24 mouse cellular contexts compared by ENCODE assay signal in the genomic region with DNA sequence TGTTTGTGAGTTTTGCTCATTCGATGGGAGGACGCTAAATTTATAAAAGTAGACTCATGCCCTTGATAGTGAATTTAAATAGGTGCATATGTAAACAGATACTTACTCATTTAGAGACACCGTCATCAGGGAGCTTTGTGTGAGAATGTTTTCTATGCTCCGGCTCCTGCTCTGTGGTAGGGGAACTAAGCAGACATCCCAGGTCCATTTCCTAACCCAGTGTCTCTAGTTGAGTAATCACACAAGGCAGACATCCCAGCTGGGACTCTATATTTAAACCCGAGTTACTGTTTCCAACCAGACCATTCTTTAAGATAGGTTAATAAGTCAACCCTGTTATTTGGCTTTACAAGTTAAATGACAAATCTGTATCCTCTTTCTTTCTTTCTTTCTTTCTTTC.
DNase-seq lines count a peak whose midpoint lies in the region; ATAC-seq and TF ChIP-seq lines count a peak whose summit lies in the region.
"Had no signal": no experiment of that assay in that cellular context is flagged by ENCODE, and none has a peak within 500 bp of the region (broad histone marks: within the 10 kb centered on the region; RNA-seq: fewer than 3 reads in every experiment).

No protein-coding gene starts in this region.

- no peak overlapping the region for H3K9ac ChIP-seq in lung, postnatal 0 days (replicated peaks; ENCODE audit: low read depth)
- H3K9ac ChIP-seq: embryonic facial prominence, embryonic 13.5 days; embryonic facial prominence, embryonic 15.5 days; forebrain, embryonic 12.5 days; forebrain, embryonic 15.5 days; forebrain, postnatal 0 days had no signal

- no peak overlapping the region for H3K4me2 ChIP-seq in lung, postnatal 0 days (replicated peaks; ENCODE audit: low read depth, low read length)
- H3K4me2 ChIP-seq: embryonic facial prominence, embryonic 13.5 days; embryonic facial prominence, embryonic 15.5 days; forebrain, embryonic 12.5 days; forebrain, embryonic 15.5 days had no signal

- no peak for ATAC-seq in lung, postnatal 0 days
- ATAC-seq: activated CD4-positive, CD25-positive, alpha-beta regulatory T cell, adult 4 months; CD4-positive, CD25-positive, alpha-beta regulatory T cell, adult 4 months; forebrain, embryonic 15.5 days; forebrain, postnatal 0 days; Patski had no signal

- H3K4me3 ChIP-seq in lung, postnatal 0 days (ENCODE audit: low read depth, low read length) = no peak overlapping the region
- H3K4me3 ChIP-seq: embryonic facial prominence, embryonic 13.5 days; embryonic facial prominence, embryonic 15.5 days; erythroblast, embryonic 14.5 days; forebrain, embryonic 10.5 days; forebrain, embryonic 12.5 days; forebrain, embryonic 15.5 days had no signal

- no peak overlapping the region for H3K27ac ChIP-seq in lung, postnatal 0 days (ENCODE audit: low read length)
- H3K27ac ChIP-seq: embryonic facial prominence, embryonic 13.5 days; embryonic facial prominence, embryonic 15.5 days; forebrain, embryonic 10.5 days; forebrain, embryonic 12.5 days; forebrain, embryonic 15.5 days had no signal

- no peaks in the 10 kb centered on the region for H3K36me3 ChIP-seq in lung, postnatal 0 days (ENCODE audit: insufficient read depth, low read length)
- H3K36me3 ChIP-seq: embryonic facial prominence, embryonic 13.5 days; embryonic facial prominence, embryonic 15.5 days; forebrain, embryonic 10.5 days; forebrain, embryonic 12.5 days; forebrain, embryonic 15.5 days; G1E had no signal

- WGBS in lung, postnatal 0 days = 49% methylated on average over 5 of the region's 5 CpGs

- no peaks in the 10 kb centered on the region for H3K4me1 ChIP-seq in lung, postnatal 0 days (ENCODE audit: insufficient read depth, low read depth, low read length)

- no peak for TF ChIP-seq EP300 in lung, postnatal 0 days (IDR thresholded peaks at IDR 0.05)

- DNase-seq in cerebellum, adult 18-20 months = peak; percentile 37
- no peak for DNase-seq in cerebellum, postnatal 25 days
- DNase-seq in cerebellum, adult 9-10 months = peak; percentile 62
- DNase-seq in cerebellum, postnatal 36 days = no peak
- peak; percentile 61 for DNase-seq in lung, postnatal 0 days (ENCODE audit: low spot score)
- no peak for DNase-seq in lung, postnatal 14 days
- peak; percentile 74 for DNase-seq in brain, adult 2 months (ENCODE audit: low read depth, low spot score)
- DNase-seq in right cerebral cortex, adult 18-20 months = no peak
- DNase-seq: adrenal gland, adult 8-10 months; adrenal gland, postnatal 14 days; adrenal gland, postnatal 36 days; B cell, adult 2 months; forebrain, postnatal 0 days had no signal

- H3K9me3 ChIP-seq in lung, postnatal 0 days (ENCODE audit: low read length) = no peaks in the 10 kb centered on the region
- H3K9me3 ChIP-seq: embryonic facial prominence, embryonic 13.5 days; embryonic facial prominence, embryonic 15.5 days; forebrain, embryonic 10.5 days; forebrain, embryonic 12.5 days; forebrain, embryonic 15.5 days had no signal

- TF ChIP-seq CTCF in lung, postnatal 0 days (IDR thresholded peaks at IDR 0.05) = no peak

- no peaks in the 10 kb centered on the region for H3K27me3 ChIP-seq in lung, postnatal 0 days (replicated peaks; ENCODE audit: insufficient read depth, low read length)
- H3K27me3 ChIP-seq: CH12.LX; embryonic facial prominence, embryonic 13.5 days; embryonic facial prominence, embryonic 15.5 days; forebrain, embryonic 12.5 days; forebrain, embryonic 15.5 days; Patski had no signal

Comparison
In these comparisons a context has a peak if more than half of its experiments do, and no peak if none do; other contexts are left out.
1. DNase-seq: peak in cerebellum, adult 18-20 months (2 of 2), cerebellum, adult 9-10 months (single experiment), lung, postnatal 0 days (single experiment) and brain, adult 2 months (single experiment); none in cerebellum, postnatal 25 days (0 of 2), cerebellum, postnatal 36 days (0 of 2), lung, postnatal 14 days (single experiment) and right cerebral cortex, adult 18-20 months (single experiment).